Mouse (Mus musculus) spleen, adult 2 months (tissue): ENCODE results near the gene Asb10. TPM values are rescaled to one million over a fixed set of nuclear protein-coding genes. Genes with fewer than 3 reads are reported as not detected.
"Not testable (repeated sequence)": the region's sequence is repeated elsewhere in the genome, so short reads cannot be mapped to it uniquely, and the experiment has no call there.

Source experiments
- DNase-seq, 2 experiments: peaks; one replicate each; pipeline versions ENCODE4 v3.0.0 to v3.0.0-alpha.2; 2012 to 2021; ENCODE audit warnings: low spot score in 2 of 2, low read depth in 1 of 2
- H3K27ac ChIP-seq: fragments of 200-500 bp; 2 replicates; pipeline ENCODE4 v1.5.1; 2012; ENCODE audit warnings: low read length, inconsistent platforms; ENCODE audit not compliant: insufficient read depth
- H3K27me3 ChIP-seq: fragments of 200-500 bp; 2 replicates; pipeline ENCODE4 v1.6.1; 2012; ENCODE audit warnings: mild to moderate bottlenecking, moderate library complexity, low read length, inconsistent platforms; ENCODE audit not compliant: control insufficient read depth, insufficient read depth
- H3K36me3 ChIP-seq: fragments of 200-500 bp; 2 replicates; pipeline ENCODE4 v1.6.1; 2012; ENCODE audit warnings: mild to moderate bottlenecking, low read length, inconsistent platforms; ENCODE audit not compliant: control insufficient read depth, insufficient read depth
- H3K4me1 ChIP-seq: fragments of 200-500 bp; 2 replicates; pipeline ENCODE4 v1.6.1; 2011; ENCODE audit warnings: inconsistent platforms; ENCODE audit not compliant: control insufficient read depth, insufficient read depth, insufficient read length
- H3K4me3 ChIP-seq: fragments of 200-500 bp; 2 replicates; pipeline ENCODE4 v1.5.1; 2011; ENCODE audit warnings: mild to moderate bottlenecking, inconsistent platforms; ENCODE audit not compliant: insufficient read depth, insufficient read length; ENCODE audit errors: extremely low read depth
- CTCF ChIP-seq: fragments of 200-500 bp; IDR thresholded peaks from 2 replicates; pipeline ENCODE4 v1.5.1; 2011; ENCODE audit warnings: mild to moderate bottlenecking, inconsistent platforms; ENCODE audit not compliant: insufficient read depth, insufficient read length, insufficient replicate concordance; ENCODE audit errors: extremely low read depth
- POLR2A ChIP-seq: fragments of 200-500 bp; IDR thresholded peaks from 2 replicates; pipeline ENCODE4 v1.6.1; 2011; ENCODE audit warnings: low read depth, low read length, inconsistent platforms
- WGBS: fragments of 180-500 bp; shearing (Covaris S2); methylation state at CpG from one replicate; pipeline ENCODE4 v1.1.7; 2018; 5-methylcytosine and 5-hydroxymethylcytosine counted together
- polyA plus RNA-seq: library from polyadenylated mRNA; depleted of rRNA; stranded (reverse); fragments of >200 nt; gene quantifications from 2 replicates; pipeline ENCODE4 v1.2.3, GENCODE M21; 2012

The Asb10 gene
- polyA plus RNA-seq, 1 experiment, result 0.07 TPM

- under 1% methylated on average over 48 of the region's 48 CpGs for WGBS
- DNase-seq, result peak; percentile 99
- Histone ChIP-seq H3K4me3 (peak within 1 kb of the TSS; percentile 74), H3K36me3 (peaks cover 17% of the 10 kb centered on the region), H3K27ac (peak within 1 kb of the TSS; percentile 81), H3K27me3 (no peaks in the 10 kb centered on the region), H3K4me1 (peaks cover 2% of the 10 kb centered on the region; the same call in 1 of the 2 replicates)
- no peak for TF ChIP-seq CTCF
- TF ChIP-seq POLR2A, result peak; percentile 72
Observed at GRCm38 (mm10) chr5:24577183-24577929, 36.6 kb upstream of the Asb10 start, which contains the start of gene Abcf2. Gene Abcf2, minus strand, starts transcription at chr5:24577467.

DNA sequence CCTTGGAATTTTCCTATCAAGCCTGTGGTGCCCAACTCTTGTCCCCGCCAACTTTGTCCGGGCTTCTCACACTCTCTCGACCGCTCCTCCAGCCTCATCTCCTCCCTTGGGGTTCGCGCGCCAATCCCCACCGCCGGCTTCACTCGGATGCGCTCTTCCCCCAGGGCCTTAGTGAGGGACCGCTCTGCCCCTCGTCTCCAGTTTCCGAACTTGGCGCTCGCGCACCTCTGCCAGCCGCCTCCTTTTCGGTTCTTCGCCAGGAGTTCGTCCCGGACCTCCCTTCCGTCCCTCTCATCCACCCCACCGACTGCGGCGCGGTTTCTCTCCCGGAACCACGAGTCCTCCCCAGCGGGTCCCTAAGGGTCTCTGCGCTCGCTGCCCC, 36.0 kb upstream of the Asb10 start:
- Histone ChIP-seq H3K4me1 (peaks cover 2% of the 10 kb centered on the region; the same call in 1 of the 2 replicates), H3K36me3 (peaks cover 20% of the 10 kb centered on the region), H3K27me3 (no peaks in the 10 kb centered on the region), H3K4me3 (peak overlapping the region; percentile 74), H3K27ac (peak overlapping the region; percentile 38; the same call in 1 of the 2 replicates)
- WGBS, result under 1% methylated on average over 32 of the region's 32 CpGs
- TF ChIP-seq CTCF (no peak), POLR2A (no peak)
- DNase-seq, result peak in 1 of 2 experiments; percentile 31

GRCm38 (mm10) chr5:24575948-24576347, 35.2 kb upstream of the Asb10 start:
- DNase-seq, result no peak
- Histone ChIP-seq H3K4me3 (no peak overlapping the region), H3K27me3 (no peaks in the 10 kb centered on the region), H3K36me3 (peaks cover 24% of the 10 kb centered on the region), H3K4me1 (peaks cover 2% of the 10 kb centered on the region; the same call in 1 of the 2 replicates), H3K27ac (no peak overlapping the region)
- 92% methylated on average over 1 of the region's 1 CpGs for WGBS
- TF ChIP-seq CTCF, result no peak

DNA sequence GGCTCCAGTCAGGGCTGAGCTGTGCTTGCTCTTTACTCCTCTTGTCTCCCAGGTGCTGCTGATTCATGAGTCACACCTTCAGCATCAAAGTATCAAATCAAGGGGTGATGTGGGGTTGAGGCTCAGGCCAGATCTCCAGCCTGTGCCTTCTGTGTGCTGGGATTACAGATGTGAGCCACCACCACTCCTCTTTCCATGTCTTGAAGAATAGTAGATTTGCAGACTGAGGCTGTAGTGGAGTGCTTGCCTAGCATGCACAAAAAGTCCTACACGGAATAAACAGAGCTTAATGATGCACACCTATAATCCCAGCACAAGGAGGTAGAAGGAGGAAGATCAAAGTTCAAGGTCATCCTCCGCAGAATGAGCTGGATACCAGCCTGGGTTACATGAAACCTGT, 15.9 kb upstream of the Asb10 start, which contains the start of gene 4931409K22Rik:
Gene 4931409K22Rik, minus strand, starts transcription at position 101 of the 400 bp plus-strand sequence.
- WGBS, result 84% methylated on average over 2 of the region's 2 CpGs
- DNase-seq, result no peak
- no peak within 1 kb of the TSS for H3K27ac ChIP-seq
- no peaks in the 10 kb centered on the region for H3K4me1 ChIP-seq
- TF ChIP-seq CTCF (no peak), POLR2A (no peak)
- H3K4me3 ChIP-seq, result no peak within 1 kb of the TSS
- H3K36me3 ChIP-seq, result no peaks in the 10 kb centered on the region
- no peaks in the 10 kb centered on the region for H3K27me3 ChIP-seq

GRCm38 (mm10) chr5:24555335-24555734, 14.6 kb upstream of the Asb10 start:
- H3K4me1 ChIP-seq, H3K27me3 ChIP-seq, H3K36me3 ChIP-seq, DNase-seq, H3K4me3 ChIP-seq, H3K27ac ChIP-seq: not testable (repeated sequence)
- WGBS, result 91% methylated on average over 7 of the region's 7 CpGs

DNA sequence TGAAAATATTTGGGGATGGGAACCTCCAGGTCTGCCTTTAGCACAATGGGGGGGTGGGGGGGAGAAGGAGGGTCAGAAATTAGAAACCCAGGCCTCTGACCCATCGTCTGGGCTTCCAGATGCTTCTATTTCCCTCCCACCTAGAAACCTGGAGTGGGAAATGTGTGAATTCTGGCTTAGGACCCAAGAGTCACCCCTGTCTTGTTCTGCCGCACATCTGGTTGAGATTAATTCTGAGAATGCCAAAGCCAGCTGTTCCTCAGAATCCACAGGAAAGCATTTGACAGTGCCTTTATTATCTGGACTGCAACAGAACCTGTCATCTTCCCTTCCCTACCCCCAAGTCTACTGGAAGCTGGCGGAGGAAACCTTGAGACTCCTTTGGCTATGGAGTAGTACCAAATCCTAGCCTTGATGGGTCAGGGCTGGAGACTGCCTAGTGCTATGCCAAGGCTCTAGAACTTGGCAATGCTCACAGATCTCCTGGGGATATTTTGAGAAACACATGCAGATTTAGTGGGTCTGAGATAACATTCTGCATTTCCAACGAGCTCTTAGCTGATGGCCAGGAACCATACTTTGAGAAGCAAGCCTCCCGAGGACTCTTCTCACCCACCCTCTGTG, 13.0 kb upstream of the Asb10 start:
- DNase-seq, result no peak
- TF ChIP-seq POLR2A (no peak), CTCF (no peak)
- H3K4me3 ChIP-seq, result no peak overlapping the region
- no peaks in the 10 kb centered on the region for H3K4me1 ChIP-seq
- no peaks in the 10 kb centered on the region for H3K36me3 ChIP-seq
- H3K27ac ChIP-seq, result no peak overlapping the region
- WGBS, result 75% methylated on average over 5 of the region's 5 CpGs
- no peaks in the 10 kb centered on the region for H3K27me3 ChIP-seq

DNA sequence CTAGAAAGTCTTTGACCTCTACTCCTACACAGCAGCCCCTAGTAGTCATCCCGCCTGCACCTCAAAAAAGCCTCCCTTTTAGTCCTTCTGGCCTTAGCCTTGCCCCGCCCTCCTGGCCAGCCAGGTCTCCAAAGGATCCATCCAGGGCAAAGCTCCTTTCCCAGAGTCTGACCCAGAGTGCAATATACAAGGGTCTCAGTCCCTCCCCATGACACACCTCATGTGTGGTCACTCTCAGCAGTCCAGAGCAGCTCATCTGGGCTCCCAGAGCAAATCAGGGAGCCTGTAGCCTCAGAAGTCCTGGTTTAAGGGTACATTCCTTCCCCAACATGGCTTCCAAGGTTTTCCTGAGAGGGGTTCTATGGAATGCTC, 10.5 kb upstream of the Asb10 start:
- H3K27me3 ChIP-seq, result no peaks in the 10 kb centered on the region
- DNase-seq, result no peak
- H3K27ac ChIP-seq, result no peak overlapping the region
- WGBS, result 59% methylated on average over 2 of the region's 2 CpGs
- no peak overlapping the region for H3K4me3 ChIP-seq
- no peak for TF ChIP-seq POLR2A
- no peaks in the 10 kb centered on the region for H3K4me1 ChIP-seq
- H3K36me3 ChIP-seq, result no peaks in the 10 kb centered on the region
